Mouse (Mus musculus): ENCODE measurements at regions not wholly inside any gene's neighbourhood (a gene's known extent, or its start where the extent isn't known, plus 50 kb on each side); places are given as distances from the start of the nearest gene placed in this dataset.

GRCm38 (mm10) chr2:169272018-169272417 lies 315.5 kb downstream of the Gm11011 start:
- TF ChIP-seq CTCF (IDR thresholded peaks at IDR 0.05) (no peak), POLR2A (IDR thresholded peaks at IDR 0.05; ENCODE audit: insufficient read depth, low read depth, low read length) (no peak), EP300 (IDR thresholded peaks at IDR 0.05; ENCODE audit: insufficient read depth, low read depth, low read length) (no peak)

Data from heart, adult 2 months (tissue).